Mouse (Mus musculus) forebrain, postnatal 0 days (tissue): ENCODE measurements at regions not wholly inside any gene's neighbourhood (a gene's known extent, or its start where the extent isn't known, plus 50 kb on each side); places are given as distances from the start of the nearest gene placed in this dataset.

Experiments
- ATAC-seq: fragments of 200-750 bp; cut with Nextera tagmentation; 2 replicates; pipeline ENCODE4 v1.8.0; 2017; ENCODE audit warnings: mild to moderate bottlenecking, moderate library complexity
- DNase-seq: peaks from one replicate; pipeline ENCODE4 v3.0.0-alpha.2; 2015
- H3K27ac ChIP-seq: fragments of 300-500 bp; sonication (generic); 2 replicates; pipeline ENCODE4 v1.5.1; 2014; ENCODE audit warnings: low read depth, mild to moderate bottlenecking, antibody characterized with exemption, low read length, moderate library complexity, mixed read lengths
- H3K27me3 ChIP-seq: fragments of 300-500 bp; sonication (generic); 2 replicates; pipeline ENCODE4 v1.6.1; 2014; ENCODE audit warnings: mild to moderate bottlenecking, low read length, mixed read lengths; ENCODE audit not compliant: insufficient read depth
- H3K36me3 ChIP-seq: fragments of 300-500 bp; sonication (generic); 2 replicates; pipeline ENCODE4 v1.6.1; 2014; ENCODE audit warnings: mild to moderate bottlenecking, moderate library complexity; ENCODE audit not compliant: insufficient read depth
- H3K4me1 ChIP-seq: fragments of 300-500 bp; sonication (generic); 2 replicates; pipeline ENCODE4 v1.6.1; 2014; ENCODE audit warnings: antibody characterized with exemption; ENCODE audit not compliant: insufficient read depth
- H3K4me2 ChIP-seq: fragments of 300-500 bp; sonication (generic); 2 replicates; pipeline ENCODE4 v1.6.1; 2014; ENCODE audit warnings: low read depth, mild to moderate bottlenecking, moderate library complexity
- H3K4me3 ChIP-seq: fragments of 300-500 bp; sonication (generic); 2 replicates; pipeline ENCODE4 v1.5.1; 2014; ENCODE audit warnings: low read depth, low read length, mixed read lengths
- H3K9ac ChIP-seq: fragments of 300-500 bp; sonication (generic); 2 replicates; pipeline ENCODE4 v1.6.1; 2014; ENCODE audit warnings: mild to moderate bottlenecking
- H3K9me3 ChIP-seq: fragments of 300-500 bp; sonication (generic); 2 replicates; pipeline ENCODE4 v1.6.1; 2016; ENCODE audit warnings: low read length
- CTCF ChIP-seq: sonication (generic); IDR thresholded peaks from 2 replicates; pipeline ENCODE4 v1.5.1; 2016; ENCODE audit warnings: antibody characterized with exemption, control low read depth, low read depth
- WGBS: fragments of 180-500 bp; shearing (Covaris S2); extraction: QIAGEN DNeasy Blood & Tissue Kit; methylation state at CpG from one replicate; pipeline ENCODE4 v1.1.7; 2014; 5-methylcytosine and 5-hydroxymethylcytosine counted together

DNA sequence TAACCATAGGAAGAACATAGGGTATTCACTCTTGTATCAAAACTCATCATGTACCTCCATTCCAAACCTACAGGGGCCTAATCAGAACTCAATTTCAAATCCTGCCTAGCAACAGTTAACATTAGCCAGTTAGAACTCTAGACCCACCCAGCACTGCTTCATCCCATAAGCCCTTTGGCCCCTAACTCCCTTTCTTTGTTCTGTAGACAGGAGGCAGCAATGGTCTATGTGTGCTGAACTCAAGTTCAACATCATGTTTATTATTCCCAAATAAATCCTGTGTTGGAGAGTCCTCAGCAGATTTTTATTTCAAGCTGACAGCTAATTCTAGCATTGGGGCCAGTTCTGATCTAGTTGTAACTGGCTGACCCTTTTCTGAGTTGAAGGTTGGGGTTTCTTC is 112.2 kb downstream of the Ipo8 start:
- no peak for TF ChIP-seq CTCF
- Histone ChIP-seq H3K27ac (no peak overlapping the region), H3K9me3 (no peaks in the 10 kb centered on the region), H3K4me3 (no peak overlapping the region), H3K9ac (no peak overlapping the region), H3K27me3 (no peaks in the 10 kb centered on the region), H3K36me3 (no peaks in the 10 kb centered on the region), H3K4me1 (no peaks in the 10 kb centered on the region), H3K4me2 (no peak overlapping the region)
- DNase-seq (no peak), ATAC-seq (no peak)

DNA sequence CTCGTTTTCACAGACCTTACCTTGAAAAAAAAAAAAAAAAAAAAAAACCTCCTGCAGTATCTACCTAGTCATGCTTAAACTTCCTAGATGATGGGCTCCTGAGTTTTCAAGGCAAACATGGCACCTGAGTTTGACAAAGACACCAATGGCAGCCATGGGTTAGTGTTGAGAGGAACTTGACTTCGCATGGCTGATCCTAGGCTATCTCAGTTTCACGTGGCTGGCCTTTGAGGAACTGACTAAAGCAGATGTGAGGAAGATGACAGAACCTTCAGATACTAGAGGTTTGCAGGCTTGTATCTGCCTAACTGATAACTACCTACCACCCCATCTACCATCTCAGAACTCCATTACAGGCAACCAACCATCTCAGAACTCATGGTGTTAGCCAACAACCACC is 120.9 kb downstream of the Ipo8 start:
- Histone ChIP-seq H3K4me2 (no peak overlapping the region), H3K4me3 (no peak overlapping the region), H3K9ac (no peak overlapping the region), H3K36me3 (no peaks in the 10 kb centered on the region), H3K27me3 (no peaks in the 10 kb centered on the region), H3K9me3 (no peaks in the 10 kb centered on the region), H3K27ac (no peak overlapping the region), H3K4me1 (no peaks in the 10 kb centered on the region)
- no peak for TF ChIP-seq CTCF
- DNase-seq: no peak
- 93% methylated on average over 3 of the region's 3 CpGs for WGBS
- no peak for ATAC-seq

DNA sequence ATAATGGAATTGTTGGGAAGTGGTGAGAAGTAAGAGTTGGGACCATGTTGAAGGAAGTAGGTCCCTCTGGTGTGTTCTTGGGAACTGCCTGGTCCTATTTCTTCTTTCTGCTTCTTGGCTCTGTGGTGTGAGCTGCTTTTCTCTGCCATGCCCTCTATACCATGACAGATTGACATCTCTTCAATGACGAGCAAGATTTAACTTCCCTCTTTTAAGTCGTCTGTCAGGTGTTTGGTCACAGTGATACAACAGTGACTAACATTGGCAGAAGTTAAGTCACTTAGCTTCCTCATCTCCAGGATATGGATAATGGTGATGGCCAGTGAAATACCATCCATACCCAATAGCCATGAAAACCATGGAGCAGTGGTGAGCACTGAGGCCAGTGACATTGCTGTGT is 122.9 kb downstream of the Ipo8 start:
- H3K27me3 ChIP-seq: no peaks in the 10 kb centered on the region

DNA sequence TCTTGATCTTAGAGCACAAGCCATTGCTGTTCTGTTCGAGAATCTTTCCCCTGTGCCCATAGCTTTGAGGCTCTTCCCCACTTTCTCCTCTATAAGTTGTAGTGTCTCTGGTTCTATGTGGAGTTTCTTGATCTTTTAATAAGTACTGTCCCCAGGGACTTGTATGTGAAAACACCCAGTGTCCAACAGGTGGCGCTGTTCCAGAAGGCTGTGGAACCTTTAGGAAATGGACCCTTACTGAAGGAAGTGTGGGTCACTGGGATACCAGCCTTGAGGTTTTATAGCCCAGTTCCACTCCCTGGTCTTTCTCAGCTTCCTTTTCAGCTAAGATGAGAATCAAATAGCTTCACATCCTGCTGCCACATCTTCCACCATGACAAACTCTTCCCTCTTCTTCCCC is 125.6 kb downstream of the Ipo8 start:
- DNase-seq: no peak
- WGBS: 29% methylated on average over 2 of the region's 2 CpGs
- TF ChIP-seq CTCF: peak; percentile 49

More for the DNA sequence above, 122.9 kb downstream of the Ipo8 start:
- Histone ChIP-seq H3K9ac (no peak overlapping the region), H3K36me3 (no peaks in the 10 kb centered on the region), H3K27ac (no peak overlapping the region), H3K4me1 (no peaks in the 10 kb centered on the region), H3K4me2 (no peak overlapping the region), H3K4me3 (no peak overlapping the region), H3K9me3 (no peaks in the 10 kb centered on the region)
- TF ChIP-seq CTCF: no peak
- ATAC-seq: no peak
- WGBS: 89% methylated on average over 2 of the region's 2 CpGs
- no peak for DNase-seq

DNA sequence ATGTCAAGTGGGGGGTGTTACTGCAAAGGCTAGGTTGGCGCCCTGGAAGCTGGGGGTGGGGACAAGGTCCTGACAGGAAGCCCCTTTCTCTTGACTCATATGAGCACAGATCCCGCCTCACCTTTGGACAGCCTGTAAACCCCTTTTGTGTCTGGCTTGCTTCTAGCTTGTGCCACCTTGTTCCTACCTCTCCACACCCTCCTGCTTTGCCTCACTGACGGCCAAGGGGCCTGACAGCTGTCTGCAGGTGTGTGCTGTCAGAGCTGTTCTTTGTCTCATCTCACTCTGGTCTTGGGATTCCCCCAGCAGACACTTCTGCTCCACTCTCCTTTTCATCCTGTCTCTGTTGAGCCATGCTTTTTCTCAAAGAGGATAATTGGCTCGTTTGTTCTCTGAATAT is 137.9 kb downstream of the Ipo8 start:
- H3K9me3 ChIP-seq: no peaks in the 10 kb centered on the region
- ATAC-seq (no peak), DNase-seq (no peak)
- no peaks in the 10 kb centered on the region for H3K27me3 ChIP-seq
- H3K36me3 ChIP-seq: no peaks in the 10 kb centered on the region
- no peak for TF ChIP-seq CTCF
- 40% methylated on average over 4 of the region's 4 CpGs for WGBS
- H3K27ac ChIP-seq: no peak overlapping the region
- no peak overlapping the region for H3K9ac ChIP-seq
- H3K4me3 ChIP-seq: no peak overlapping the region
- no peak overlapping the region for H3K4me2 ChIP-seq
- no peaks in the 10 kb centered on the region for H3K4me1 ChIP-seq

More for the DNA sequence above, 125.6 kb downstream of the Ipo8 start:
- ATAC-seq: no peak
- H3K4me2 ChIP-seq: no peak overlapping the region
- H3K9me3 ChIP-seq: no peaks in the 10 kb centered on the region
- H3K27me3 ChIP-seq: no peaks in the 10 kb centered on the region
- no peak overlapping the region for H3K4me3 ChIP-seq
- H3K27ac ChIP-seq: no peak overlapping the region
- no peaks in the 10 kb centered on the region for H3K4me1 ChIP-seq
- H3K9ac ChIP-seq: no peak overlapping the region
- H3K36me3 ChIP-seq: no peaks in the 10 kb centered on the region

DNA sequence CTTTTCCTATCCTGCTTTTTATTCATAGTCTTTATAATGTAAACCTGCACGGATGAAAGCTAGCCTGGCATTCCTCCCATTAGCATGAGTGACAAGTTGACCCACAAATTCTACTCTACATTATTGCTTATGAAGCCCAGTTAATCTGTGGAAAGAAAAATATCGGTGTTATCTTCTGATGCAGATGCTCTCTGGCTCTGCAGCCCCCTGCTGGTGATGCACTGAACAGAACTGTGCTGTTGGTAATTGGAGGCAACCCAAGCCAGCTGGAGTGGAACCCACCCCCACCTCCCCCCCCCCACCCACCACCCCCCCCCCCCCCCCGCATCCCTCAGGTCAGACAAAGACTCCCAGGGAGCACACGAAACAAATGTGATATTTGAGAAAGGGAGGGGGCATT is 143.5 kb downstream of the Ipo8 start:
- ATAC-seq: peak; percentile 40; the same call in 1 of the 2 replicates
- DNase-seq: peak; percentile 67
- H3K9ac ChIP-seq: no peak overlapping the region
- H3K4me1 ChIP-seq: no peaks in the 10 kb centered on the region
- no peak overlapping the region for H3K27ac ChIP-seq
- no peak overlapping the region for H3K4me3 ChIP-seq
- H3K36me3 ChIP-seq: no peaks in the 10 kb centered on the region
- H3K27me3 ChIP-seq: no peaks in the 10 kb centered on the region
- no peak overlapping the region for H3K4me2 ChIP-seq
- TF ChIP-seq CTCF: peak; percentile 69
- H3K9me3 ChIP-seq: no peaks in the 10 kb centered on the region
- WGBS: 17% methylated on average over 4 of the region's 4 CpGs

DNA sequence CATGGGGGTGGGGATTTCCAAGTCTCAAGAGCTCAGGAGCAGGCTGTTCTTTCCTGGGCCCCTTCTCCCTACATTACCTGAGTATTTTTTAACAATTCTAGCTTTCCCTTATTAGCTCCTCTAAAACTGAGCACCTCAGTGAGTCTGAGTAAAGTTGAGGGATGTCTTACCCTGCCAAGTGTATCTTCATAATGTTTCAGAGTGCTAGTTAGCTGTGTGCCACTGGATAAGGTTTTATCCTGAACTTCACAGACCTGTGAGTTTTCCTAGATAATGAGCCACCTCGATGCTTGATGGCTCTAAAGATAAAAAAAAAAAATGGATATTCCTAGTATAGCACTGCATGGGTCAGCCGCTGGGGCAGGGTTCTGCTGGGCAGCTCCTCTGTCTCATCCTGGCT is 171.1 kb downstream of the Ipo8 start:
- Histone ChIP-seq H3K9ac (no peak overlapping the region), H3K27me3 (no peaks in the 10 kb centered on the region), H3K9me3 (no peaks in the 10 kb centered on the region), H3K27ac (no peak overlapping the region), H3K4me2 (no peak overlapping the region), H3K4me3 (no peak overlapping the region), H3K4me1 (no peaks in the 10 kb centered on the region), H3K36me3 (no peaks in the 10 kb centered on the region)
- 83% methylated on average over 2 of the region's 2 CpGs for WGBS
- DNase-seq: no peak
- TF ChIP-seq CTCF: no peak
- no peak for ATAC-seq

DNA sequence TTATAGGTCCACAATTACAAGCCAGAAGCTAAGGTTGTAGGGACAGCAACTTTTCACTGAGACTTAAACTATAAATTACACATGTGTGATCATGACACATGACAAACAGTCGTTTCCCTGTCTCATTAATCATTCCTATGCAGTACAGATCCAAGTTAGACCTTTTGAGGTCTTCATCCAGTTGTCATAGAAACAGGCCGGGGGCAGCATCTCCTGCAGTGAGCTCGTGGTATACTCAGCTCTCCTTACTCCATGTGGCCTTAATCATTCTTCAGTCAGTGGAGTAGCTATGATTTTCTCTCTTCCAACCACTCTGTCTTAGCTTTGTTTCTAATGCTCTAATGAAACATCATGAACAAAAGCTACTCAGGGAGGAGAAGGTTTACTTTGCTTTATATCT is 178.1 kb downstream of the Ipo8 start:
- H3K27me3 ChIP-seq: no peaks in the 10 kb centered on the region
- no peaks in the 10 kb centered on the region for H3K4me1 ChIP-seq
- no peak overlapping the region for H3K4me2 ChIP-seq
- no peaks in the 10 kb centered on the region for H3K36me3 ChIP-seq
- H3K4me3 ChIP-seq: no peak overlapping the region
- 45% methylated on average over 3 of the region's 3 CpGs for WGBS
- no peak for TF ChIP-seq CTCF
- no peaks in the 10 kb centered on the region for H3K9me3 ChIP-seq
- DNase-seq (no peak), ATAC-seq (no peak)
- H3K9ac ChIP-seq: no peak overlapping the region
- H3K27ac ChIP-seq: no peak overlapping the region
